Mouse (Mus musculus) embryonic facial prominence, embryonic 11.5 days (tissue): Measurements from ENCODE around the gene Tex9. TPM values are rescaled to one million over a fixed set of nuclear protein-coding genes. Genes with fewer than 3 reads are reported as not detected.
A peak's percentile ranks its signal among the peaks of the same experiment; 100 is the strongest.

Source experiments
- ATAC-seq: fragments of 200-750 bp; cut with Nextera tagmentation; replicated peaks from 2 replicates; pipeline ENCODE4 v1.8.0; 2017; ENCODE audit warnings: low read depth; ENCODE audit not compliant: insufficient number of reproducible peaks, low FRiP score, low TSS enrichment
- DNase-seq: peaks from one replicate; pipeline ENCODE4 v3.0.0-alpha.2; 2015; ENCODE audit warnings: low spot score
- H3K27ac ChIP-seq: fragments of 300-500 bp; sonication (generic); replicated peaks from 2 replicates; pipeline ENCODE4 v1.5.1; 2014; ENCODE audit warnings: mild to moderate bottlenecking, low read depth, low read length, control low read depth
- H3K27me3 ChIP-seq: fragments of 300-500 bp; sonication (generic); 2 replicates; pipeline ENCODE4 v1.6.1; 2014; ENCODE audit warnings: mild to moderate bottlenecking, low read length, moderate library complexity, mixed read lengths; ENCODE audit not compliant: control insufficient read depth, insufficient read depth
- H3K36me3 ChIP-seq: fragments of 300-500 bp; sonication (generic); replicated peaks from 2 replicates; pipeline ENCODE4 v1.6.1; 2014; ENCODE audit warnings: low read depth, mild to moderate bottlenecking, low read length, moderate library complexity, mixed read lengths; ENCODE audit not compliant: control insufficient read depth, insufficient read depth
- H3K4me1 ChIP-seq: fragments of 300-500 bp; sonication (generic); 2 replicates; pipeline ENCODE4 v1.6.1; 2014; ENCODE audit warnings: low read length, mixed read lengths; ENCODE audit not compliant: control insufficient read depth, insufficient read depth
- H3K4me2 ChIP-seq: fragments of 300-500 bp; sonication (generic); 2 replicates; pipeline ENCODE4 v1.6.1; 2014; ENCODE audit warnings: low read depth, mild to moderate bottlenecking, control low read depth, low read length, moderate library complexity
- H3K4me3 ChIP-seq: fragments of 300-500 bp; sonication (generic); 2 replicates; pipeline ENCODE4 v1.5.1; 2014; ENCODE audit warnings: low read depth, low read length, control low read depth
- H3K9ac ChIP-seq: fragments of 300-500 bp; sonication (generic); replicated peaks from 2 replicates; pipeline ENCODE4 v1.6.1; 2014; ENCODE audit warnings: mild to moderate bottlenecking, control low read depth, low read length
- H3K9me3 ChIP-seq: fragments of 300-500 bp; sonication (generic); replicated peaks from 2 replicates; pipeline ENCODE4 v1.6.1; 2016; ENCODE audit warnings: mild to moderate bottlenecking, low read length, inconsistent platforms, mixed read lengths; ENCODE audit not compliant: control insufficient read depth
- WGBS: fragments of 180-500 bp; shearing (Covaris S2); extraction: QIAGEN DNeasy Blood & Tissue Kit; methylation state at CpG from one replicate; pipeline ENCODE4 v1.1.7; 2014; 5-methylcytosine and 5-hydroxymethylcytosine counted together
- polyA plus RNA-seq: library from polyadenylated mRNA; unstranded; fragments of >200 nt; fragmentation: Nextera tagmentation; extraction: Ambion mirVana; gene quantifications from 2 replicates; pipeline ENCODE4 v1.2.1, GENCODE M21; 2014

Gene Tex9
- polyA plus RNA-seq, 1 experiment from 2014 or later = 64.5 TPM

DNA sequence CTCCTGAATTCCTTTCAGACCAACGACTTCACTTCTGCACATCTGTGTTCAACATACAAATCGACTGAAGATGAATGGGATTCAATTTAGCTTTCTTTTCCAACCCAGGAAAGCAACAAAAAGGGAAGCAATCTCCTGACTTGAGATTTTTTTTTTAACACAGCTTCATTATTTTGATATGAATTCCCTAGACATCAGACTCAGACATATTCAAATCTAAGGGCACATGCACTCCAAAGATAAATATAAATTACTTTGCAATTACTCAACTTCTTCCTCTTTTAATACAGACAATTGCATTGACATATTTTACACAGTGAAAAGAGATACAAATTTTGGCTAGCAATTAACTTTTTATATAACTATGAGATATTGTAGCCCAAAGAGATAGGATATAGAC is 4.7 kb upstream of the Tex9 start:
- no peak for DNase-seq
- 81% methylated on average over 2 of the region's 2 CpGs for WGBS
- Histone ChIP-seq H3K4me2 (no peak overlapping the region), H3K9me3 (no peaks in the 10 kb centered on the region), H3K4me1 (no peaks in the 10 kb centered on the region), H3K27me3 (no peaks in the 10 kb centered on the region), H3K4me3 (no peak overlapping the region), H3K27ac (no peak overlapping the region), H3K9ac (no peak overlapping the region), H3K36me3 (no peaks in the 10 kb centered on the region)
- ATAC-seq = no peak

DNA sequence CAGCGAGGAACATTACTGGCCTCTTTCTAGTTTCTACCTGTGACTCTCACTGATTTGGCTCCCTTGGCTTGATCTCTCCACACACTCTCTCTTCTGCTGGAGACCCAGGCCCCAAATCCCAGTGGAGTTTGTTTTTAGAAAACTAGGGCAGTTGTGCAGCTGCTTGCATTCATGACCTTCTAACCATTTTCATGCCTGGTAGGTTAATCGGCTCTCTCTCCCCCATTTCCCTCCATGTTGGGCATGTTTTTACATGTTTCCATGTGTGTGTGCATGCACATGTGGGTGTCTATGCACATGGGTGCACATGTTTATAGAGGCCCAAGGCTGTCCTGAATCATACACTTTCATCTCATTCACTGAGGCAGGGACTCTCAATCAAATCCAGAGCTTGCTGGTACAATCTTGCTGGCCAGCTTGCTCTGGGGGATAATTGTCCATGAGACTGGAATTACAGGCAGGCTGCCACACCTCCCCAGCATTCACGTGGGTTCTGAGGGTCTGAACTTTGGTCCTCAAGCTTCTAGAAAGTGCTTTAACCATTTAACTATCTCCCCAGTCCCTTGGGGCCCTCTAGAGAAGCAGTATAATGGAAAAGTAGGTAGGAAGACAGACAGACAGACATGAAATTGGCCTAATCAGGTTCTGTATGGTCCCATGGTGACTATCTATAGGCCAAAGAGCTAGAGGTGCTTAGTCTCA is 2.1 kb upstream of the Tex9 start:
- no peak for DNase-seq
- H3K4me2 ChIP-seq = no peak overlapping the region
- WGBS = 79% methylated on average over 3 of the region's 3 CpGs
- H3K4me1 ChIP-seq = no peaks in the 10 kb centered on the region
- H3K27me3 ChIP-seq = no peaks in the 10 kb centered on the region
- H3K27ac ChIP-seq = no peak overlapping the region
- H3K36me3 ChIP-seq = no peaks in the 10 kb centered on the region
- ATAC-seq = no peak
- H3K4me3 ChIP-seq = no peak overlapping the region
- no peak overlapping the region for H3K9ac ChIP-seq
- no peaks in the 10 kb centered on the region for H3K9me3 ChIP-seq

GRCm38 (mm10) chr9:72493465-72493864 is 1.5 kb upstream of the Tex9 start:
- H3K9me3 ChIP-seq = no peaks in the 10 kb centered on the region
- H3K9ac ChIP-seq = no peak overlapping the region
- no peaks in the 10 kb centered on the region for H3K4me1 ChIP-seq
- no peaks in the 10 kb centered on the region for H3K27me3 ChIP-seq
- H3K4me3 ChIP-seq = no peak overlapping the region
- H3K36me3 ChIP-seq = no peaks in the 10 kb centered on the region
- no peak overlapping the region for H3K27ac ChIP-seq
- no peak overlapping the region for H3K4me2 ChIP-seq
- WGBS = 82% methylated on average over 2 of the region's 2 CpGs
- DNase-seq (no peak), ATAC-seq (no peak)

GRCm38 (mm10) chr9:72491559-72492193 is 336 bp downstream of the Tex9 start:
- DNase-seq (peak; percentile 94), ATAC-seq (peak; percentile 90)
- no peaks in the 10 kb centered on the region for H3K27me3 ChIP-seq
- H3K4me2 ChIP-seq = peak overlapping the region; percentile 53
- H3K36me3 ChIP-seq = no peaks in the 10 kb centered on the region
- H3K9me3 ChIP-seq = no peaks in the 10 kb centered on the region
- 0 out of 2 replicates have a peak overlapping the region, but pooled peaks have one; percentile 22 for H3K27ac ChIP-seq
- no peaks in the 10 kb centered on the region for H3K4me1 ChIP-seq
- H3K4me3 ChIP-seq = peak overlapping the region; percentile 73
- WGBS = 0% methylated on average over 32 of the region's 32 CpGs
- H3K9ac ChIP-seq = peak overlapping the region; percentile 71

DNA sequence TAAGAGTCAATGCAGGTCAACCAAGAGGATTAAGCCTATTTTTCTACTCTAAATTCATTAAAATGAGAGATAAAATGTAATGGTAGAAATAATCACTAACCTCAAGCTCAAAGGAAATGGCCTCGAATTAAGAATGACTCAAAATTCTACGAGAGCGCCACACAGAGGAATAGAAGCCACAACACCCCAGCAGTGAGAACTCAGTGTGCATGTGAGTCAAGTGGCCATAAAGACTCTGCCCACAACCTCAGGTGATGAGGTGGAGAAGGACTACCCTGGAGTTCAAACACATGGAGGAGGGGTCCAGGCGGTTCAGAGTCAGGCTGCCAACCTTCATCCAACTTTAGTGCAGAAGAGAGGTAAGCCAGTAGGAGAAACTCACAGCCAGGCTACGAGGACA is 2.9 kb downstream of the Tex9 start:
- ATAC-seq = no peak
- Histone ChIP-seq H3K4me2 (no peak overlapping the region), H3K9ac (no peak overlapping the region), H3K4me1 (no peaks in the 10 kb centered on the region), H3K36me3 (no peaks in the 10 kb centered on the region), H3K27ac (no peak overlapping the region), H3K27me3 (no peaks in the 10 kb centered on the region), H3K4me3 (no peak overlapping the region), H3K9me3 (no peaks in the 10 kb centered on the region)
- WGBS = 91% methylated on average over 5 of the region's 5 CpGs
- DNase-seq = no peak

- Histone ChIP-seq H3K27ac (no peak overlapping the region), H3K4me3 (no peak overlapping the region), H3K27me3 (no peaks in the 10 kb centered on the region), H3K4me2 (no peak overlapping the region), H3K9ac (no peak overlapping the region), H3K9me3 (no peaks in the 10 kb centered on the region), H3K4me1 (no peaks in the 10 kb centered on the region), H3K36me3 (no peaks in the 10 kb centered on the region)
- DNase-seq (no peak), ATAC-seq (no peak)
These were observed 3.5 kb downstream of the Tex9 start for GRCm38 (mm10) chr9:72488523-72488922.

- Histone ChIP-seq H3K4me1 (no peaks in the 10 kb centered on the region), H3K4me2 (no peak overlapping the region), H3K27me3 (no peaks in the 10 kb centered on the region), H3K9ac (no peak overlapping the region), H3K27ac (no peak overlapping the region), H3K9me3 (no peaks in the 10 kb centered on the region), H3K36me3 (peaks cover 4% of the 10 kb centered on the region; the same call in 1 of the 2 replicates), H3K4me3 (no peak overlapping the region)
- no peak for DNase-seq
- WGBS = 92% methylated on average over 1 of the region's 1 CpGs
- no peak for ATAC-seq
These were observed 12.7 kb downstream of the Tex9 start for GRCm38 (mm10) chr9:72479276-72479675.

DNA sequence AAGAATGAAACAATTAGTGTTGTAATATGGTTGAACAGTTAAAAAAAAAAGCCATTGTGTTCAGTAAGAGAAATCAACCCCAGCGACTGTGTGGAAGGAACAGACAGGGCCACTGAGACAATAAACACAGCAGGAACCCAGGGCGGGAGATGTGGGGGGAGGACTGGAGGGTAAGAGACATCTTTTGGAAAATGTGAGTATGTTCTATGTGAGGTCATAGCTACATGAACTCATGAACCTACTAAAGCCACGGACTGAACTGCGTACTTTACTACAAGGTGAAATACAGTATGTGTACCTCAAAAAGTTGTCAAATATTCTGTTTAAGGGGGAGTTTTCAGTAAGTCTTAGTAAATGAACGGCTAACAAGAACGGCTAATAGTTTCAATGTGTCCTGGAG is 14.7 kb downstream of the Tex9 start:
- H3K4me2 ChIP-seq = no peak overlapping the region
- ATAC-seq (no peak), DNase-seq (no peak)
- H3K27me3 ChIP-seq = no peaks in the 10 kb centered on the region
- 69% methylated on average over 6 of the region's 6 CpGs for WGBS
- H3K9me3 ChIP-seq = no peaks in the 10 kb centered on the region
- no peak overlapping the region for H3K4me3 ChIP-seq
- H3K9ac ChIP-seq = no peak overlapping the region
- no peak overlapping the region for H3K27ac ChIP-seq
- H3K36me3 ChIP-seq = peaks cover 4% of the 10 kb centered on the region; the same call in 1 of the 2 replicates
- no peaks in the 10 kb centered on the region for H3K4me1 ChIP-seq
